Mouse (Mus musculus): ENCODE data around the gene Myo1h.

The Myo1h gene

GRCm38 (mm10) chr5:114360968-114361367 lies 72.0 kb downstream of the Myo1h start:
- no peak for DNase-seq

- no peak for DNase-seq
These were observed 76.2 kb downstream of the Myo1h start for GRCm38 (mm10) chr5:114365043-114365752.

- no peak for DNase-seq
These were observed 79.2 kb downstream of the Myo1h start for GRCm38 (mm10) chr5:114368121-114368520.

GRCm38 (mm10) chr5:114368803-114369496 lies 80.0 kb downstream of the Myo1h start:
- no peak for DNase-seq

GRCm38 (mm10) chr5:114369921-114370320 lies 81.0 kb downstream of the Myo1h start:
- no peak for DNase-seq

GRCm38 (mm10) chr5:114370371-114370776 lies 81.4 kb downstream of the Myo1h start:
- DNase-seq: no peak

GRCm38 (mm10) chr5:114371331-114371730 lies 82.4 kb downstream of the Myo1h start:
- DNase-seq: no peak

- DNase-seq: no peak
These were observed 82.9 kb downstream of the Myo1h start for GRCm38 (mm10) chr5:114371731-114372473.

- DNase-seq: no peak
These were observed 83.6 kb downstream of the Myo1h start for GRCm38 (mm10) chr5:114372565-114372964.

- DNase-seq: no peak
These were observed 84.2 kb downstream of the Myo1h start for GRCm38 (mm10) chr5:114373174-114373573.

GRCm38 (mm10) chr5:114373581-114373980 lies 84.6 kb downstream of the Myo1h start:
- DNase-seq: no peak

GRCm38 (mm10) chr5:114374409-114375213 lies 85.6 kb downstream of the Myo1h start:
- DNase-seq: peak; percentile 30 to 55

- DNase-seq: no peak
These were observed 89.4 kb downstream of the Myo1h start for GRCm38 (mm10) chr5:114378177-114378920.

- no peak for DNase-seq
These were observed 90.0 kb downstream of the Myo1h start for GRCm38 (mm10) chr5:114378936-114379335.

GRCm38 (mm10) chr5:114379763-114380162 lies 90.8 kb downstream of the Myo1h start:
- no peak for DNase-seq

- peak; percentile 80 to 84 for DNase-seq
These were observed 91.4 kb downstream of the Myo1h start, which contains the start of the genes Kctd10 and Ube3b for GRCm38 (mm10) chr5:114380209-114381012. TSS of gene Kctd10 (minus strand) at chr5:114380508. TSS of gene Ube3b (plus strand) at chr5:114380607.

- no peak for DNase-seq
These were observed 92.0 kb downstream of the Myo1h start for GRCm38 (mm10) chr5:114381013-114381351.

GRCm38 (mm10) chr5:114383184-114383904 lies 94.4 kb downstream of the Myo1h start:
- DNase-seq: peak; percentile 52 to 58

GRCm38 (mm10) chr5:114384448-114384847 lies 95.5 kb downstream of the Myo1h start:
- DNase-seq: no peak

- no peak for DNase-seq
These were observed 104.2 kb downstream of the Myo1h start for GRCm38 (mm10) chr5:114393169-114393568.

Data from thymus, postnatal 36 days (tissue).